Mouse (Mus musculus): ENCODE results near the gene Prox1.

The Prox1 gene

GRCm38 (mm10) chr1:190169911-190170818 lies at the start of gene Prox1:
Prox1 (minus strand) TSS chr1:190170714.
- DNase-seq (ENCODE audit: low spot score) = no peak

DNA sequence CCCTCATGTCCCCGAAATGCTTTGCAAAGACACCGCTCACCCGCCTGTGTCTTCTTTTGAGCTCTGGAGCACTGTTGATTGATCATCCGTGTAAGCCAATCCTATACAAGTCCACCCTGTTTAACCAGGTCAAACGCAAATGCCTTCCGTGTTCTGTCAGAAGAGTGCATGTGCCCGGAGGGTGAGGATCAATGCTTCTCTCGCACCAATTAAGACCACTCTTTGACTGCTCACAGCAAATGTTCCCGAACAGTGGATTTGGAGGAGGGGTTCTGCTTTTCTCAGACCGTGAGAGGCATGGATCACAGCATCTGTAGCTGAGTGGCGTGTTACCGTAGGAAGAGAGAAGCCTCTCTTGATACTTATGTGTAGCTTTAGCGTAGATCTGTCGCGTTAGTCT lies 46.1 kb upstream of the Prox1 start:
- DNase-seq (ENCODE audit: low spot score) = no peak

- no peak for DNase-seq (ENCODE audit: low spot score)
Observed at GRCm38 (mm10) chr1:190214626-190215025, 44.1 kb upstream of the Prox1 start.

GRCm38 (mm10) chr1:190213175-190213574 lies 42.7 kb upstream of the Prox1 start:
- DNase-seq (ENCODE audit: low spot score) = no peak

DNA sequence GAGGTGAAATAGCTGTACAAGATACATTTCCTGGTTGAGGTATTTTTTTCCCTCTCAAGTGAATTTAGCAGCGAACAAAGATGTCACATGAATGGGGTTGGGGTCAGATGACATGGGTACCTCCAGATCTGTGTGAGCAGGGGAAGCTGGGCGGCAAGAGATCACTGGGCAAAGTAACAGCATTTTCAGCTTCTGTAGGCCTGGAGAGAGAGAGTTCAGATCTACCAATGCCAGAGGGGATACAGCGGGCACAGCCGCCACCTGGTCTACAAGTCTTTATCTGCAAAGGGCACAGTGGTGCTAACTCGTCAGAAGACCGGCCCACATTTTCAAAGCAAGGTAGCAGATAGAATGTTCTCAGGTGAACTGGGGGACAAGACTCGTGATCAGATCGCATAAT lies 36.7 kb upstream of the Prox1 start:
- no peak for DNase-seq (ENCODE audit: low spot score)

DNA sequence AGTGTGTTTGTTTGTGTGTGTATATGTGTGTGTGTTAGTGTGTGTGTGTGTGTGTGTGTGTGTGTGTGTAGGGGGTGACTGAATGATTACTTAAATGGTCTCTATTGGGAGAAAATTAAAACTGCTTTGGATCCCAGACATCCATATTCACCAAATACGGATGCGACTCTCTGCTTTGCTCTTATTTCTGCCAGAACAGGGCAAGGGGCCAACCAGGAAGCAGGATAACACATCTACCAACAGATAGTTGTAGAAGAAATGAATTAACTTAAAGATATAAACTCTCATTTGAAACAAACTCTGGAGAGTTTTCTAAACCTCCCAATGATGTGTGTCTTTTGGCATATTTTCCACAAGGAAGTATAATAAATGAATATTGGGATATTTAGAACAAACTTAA lies 35.2 kb upstream of the Prox1 start:
- no peak for DNase-seq (ENCODE audit: low spot score)

DNA sequence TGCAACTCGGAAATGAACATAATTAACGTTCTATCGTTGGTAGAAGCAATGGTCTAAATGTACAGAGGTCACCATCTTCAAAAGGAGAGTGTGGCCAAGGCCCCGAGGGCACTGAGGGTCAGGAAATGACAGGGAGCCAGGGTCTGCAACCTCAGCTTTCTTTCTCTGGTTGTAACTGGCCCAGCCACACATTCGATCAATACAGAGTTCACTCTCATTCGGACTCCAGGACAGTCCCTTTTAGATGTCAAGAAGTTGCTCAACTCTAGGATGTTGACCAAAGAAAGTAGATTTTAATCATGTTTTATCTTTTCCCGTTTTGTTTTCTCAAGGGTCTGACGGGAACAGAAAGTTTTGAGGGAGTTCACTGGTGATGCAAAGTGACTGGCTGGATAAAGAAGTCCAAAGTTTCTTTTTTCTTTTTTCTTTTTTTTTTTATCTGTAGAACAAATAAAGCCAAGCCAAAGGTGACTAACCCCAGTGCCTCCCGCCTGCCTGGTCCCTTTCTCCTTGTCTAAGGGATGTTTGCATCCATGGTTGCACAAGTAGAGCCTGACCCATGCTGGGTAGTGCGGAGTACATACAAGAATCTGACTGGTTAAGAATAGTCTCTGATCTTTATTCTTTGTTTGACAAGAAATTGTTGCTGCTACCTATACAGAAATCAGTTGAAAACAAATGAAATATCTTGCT lies 34.0 kb upstream of the Prox1 start:
- DNase-seq (ENCODE audit: low spot score) = no peak

DNA sequence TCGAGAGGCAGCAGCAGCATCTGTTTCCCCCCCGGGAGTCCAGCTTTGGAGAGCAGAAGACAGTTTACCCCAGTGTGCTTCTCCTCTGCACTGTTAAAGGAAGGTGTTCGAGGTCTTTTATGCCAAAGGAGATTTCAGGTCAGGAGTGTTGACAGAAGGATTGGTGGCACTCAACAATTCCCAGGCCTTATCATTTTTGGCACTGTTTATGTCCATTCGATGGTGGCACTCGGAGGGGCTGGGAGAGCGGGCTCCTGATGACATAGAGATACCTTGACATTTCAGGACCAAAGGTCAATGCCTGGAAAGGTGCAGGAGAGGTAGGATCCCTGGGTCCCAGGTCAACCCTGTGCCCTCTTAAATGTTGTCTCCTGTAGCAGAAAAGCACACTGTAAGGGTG lies 31.2 kb upstream of the Prox1 start:
- DNase-seq (ENCODE audit: low spot score) = no peak

- no peak for DNase-seq (ENCODE audit: low spot score)
Observed at GRCm38 (mm10) chr1:190200996-190201395, 30.5 kb upstream of the Prox1 start.

GRCm38 (mm10) chr1:190198247-190198646 lies 27.7 kb upstream of the Prox1 start:
- DNase-seq (ENCODE audit: low spot score) = no peak

DNA sequence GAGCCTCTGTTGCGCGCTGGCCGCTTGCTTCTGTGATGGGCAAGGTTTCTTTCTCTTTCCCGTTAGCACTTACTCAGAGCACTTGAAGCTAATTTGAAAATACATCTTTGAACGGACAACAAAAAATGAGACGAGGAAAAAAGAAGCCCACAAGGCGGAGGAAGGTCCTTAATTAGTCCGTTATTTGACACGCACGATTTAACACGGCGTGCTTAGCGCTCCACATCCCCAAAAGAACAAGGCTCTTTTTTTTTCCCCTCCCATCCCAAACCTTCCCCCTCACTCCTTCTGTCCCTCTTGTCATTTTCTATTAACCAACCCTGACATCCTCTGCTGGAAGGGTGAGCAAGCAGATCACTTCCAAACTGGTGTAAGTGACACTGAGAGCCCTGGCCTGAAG lies 21.5 kb upstream of the Prox1 start:
- DNase-seq (ENCODE audit: low spot score) = no peak

- DNase-seq (ENCODE audit: low spot score) = no peak
Observed at GRCm38 (mm10) chr1:190190231-190190965, 19.9 kb upstream of the Prox1 start.

- DNase-seq (ENCODE audit: low spot score) = no peak
Observed at GRCm38 (mm10) chr1:190189125-190189524, 18.6 kb upstream of the Prox1 start.

GRCm38 (mm10) chr1:190186336-190186735 lies 15.8 kb upstream of the Prox1 start:
- DNase-seq (ENCODE audit: low spot score) = no peak

DNA sequence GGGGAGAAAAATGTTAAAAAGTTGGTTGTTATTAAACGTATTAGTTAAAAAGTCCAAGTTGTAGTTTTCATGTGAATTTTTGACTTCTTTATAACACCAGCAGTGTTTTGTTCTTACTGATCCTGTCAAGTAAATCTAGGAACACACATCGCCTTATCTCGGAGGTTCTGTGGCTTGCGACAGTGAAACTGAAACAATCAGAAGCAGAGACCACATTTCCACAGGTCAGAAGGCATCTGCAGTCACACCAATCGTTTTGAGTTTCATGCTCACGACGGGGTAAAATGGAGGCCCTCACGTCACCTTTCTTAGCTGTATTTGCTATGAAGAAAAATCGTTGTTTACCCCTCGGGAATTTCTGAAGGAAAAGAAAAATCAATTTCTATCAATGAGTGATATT lies 14.8 kb upstream of the Prox1 start:
- DNase-seq (ENCODE audit: low spot score) = no peak

GRCm38 (mm10) chr1:190183574-190183973 lies 13.1 kb upstream of the Prox1 start:
- DNase-seq (ENCODE audit: low spot score) = no peak

DNA sequence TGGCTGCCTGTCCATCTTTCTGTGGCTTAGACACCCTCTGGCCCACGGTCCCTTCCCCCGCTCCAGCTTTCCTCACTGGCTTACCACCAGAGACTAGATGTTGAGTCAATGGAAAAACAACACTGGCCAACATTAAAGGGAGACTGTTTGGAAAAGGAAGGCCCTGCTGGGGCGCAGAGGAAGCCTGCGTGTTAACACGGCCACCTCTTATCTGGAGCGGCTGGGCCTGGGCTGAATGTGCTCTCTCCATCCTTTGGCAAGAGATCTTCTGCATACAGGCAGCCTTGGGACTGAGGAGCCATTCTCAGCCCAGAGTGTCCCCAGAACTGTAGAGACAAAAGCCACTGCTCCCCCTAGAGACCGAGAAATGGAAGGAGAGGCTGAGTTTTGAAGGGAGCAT lies 11.3 kb upstream of the Prox1 start:
- no peak for DNase-seq (ENCODE audit: low spot score)

GRCm38 (mm10) chr1:190180861-190181260 lies 10.3 kb upstream of the Prox1 start:
- no peak for DNase-seq (ENCODE audit: low spot score)

GRCm38 (mm10) chr1:190176961-190177360 lies 6.4 kb upstream of the Prox1 start:
- no peak for DNase-seq (ENCODE audit: low spot score)

GRCm38 (mm10) chr1:190174671-190175661 lies 4.5 kb upstream of the Prox1 start:
- DNase-seq (ENCODE audit: low spot score) = no peak

- no peak for DNase-seq (ENCODE audit: low spot score)
Observed at GRCm38 (mm10) chr1:190174231-190174630, 3.7 kb upstream of the Prox1 start.
